Mouse (Mus musculus) bone marrow macrophage, adult 2 months (primary cell): ENCODE data around the gene Ubp1.

ENCODE experiments used
- CTCF ChIP-seq: IDR thresholded peaks from 2 replicates; pipeline ENCODE4 v1.5.1; 2012; ENCODE audit warnings: low read depth, mild to moderate bottlenecking, low read length, moderate library complexity
- POLR2A ChIP-seq: IDR thresholded peaks from 2 replicates; pipeline ENCODE4 v1.6.1; 2012; ENCODE audit warnings: mild to moderate bottlenecking, low read depth, low read length, borderline replicate concordance

GRCm38 (mm10) chr9:113894903-113895302 lies 35.8 kb upstream of the Ubp1 start:
- TF ChIP-seq CTCF, result no peak
- no peak for TF ChIP-seq POLR2A
